Mouse (Mus musculus): ENCODE measurements around the gene Pdxdc1.

DNA sequence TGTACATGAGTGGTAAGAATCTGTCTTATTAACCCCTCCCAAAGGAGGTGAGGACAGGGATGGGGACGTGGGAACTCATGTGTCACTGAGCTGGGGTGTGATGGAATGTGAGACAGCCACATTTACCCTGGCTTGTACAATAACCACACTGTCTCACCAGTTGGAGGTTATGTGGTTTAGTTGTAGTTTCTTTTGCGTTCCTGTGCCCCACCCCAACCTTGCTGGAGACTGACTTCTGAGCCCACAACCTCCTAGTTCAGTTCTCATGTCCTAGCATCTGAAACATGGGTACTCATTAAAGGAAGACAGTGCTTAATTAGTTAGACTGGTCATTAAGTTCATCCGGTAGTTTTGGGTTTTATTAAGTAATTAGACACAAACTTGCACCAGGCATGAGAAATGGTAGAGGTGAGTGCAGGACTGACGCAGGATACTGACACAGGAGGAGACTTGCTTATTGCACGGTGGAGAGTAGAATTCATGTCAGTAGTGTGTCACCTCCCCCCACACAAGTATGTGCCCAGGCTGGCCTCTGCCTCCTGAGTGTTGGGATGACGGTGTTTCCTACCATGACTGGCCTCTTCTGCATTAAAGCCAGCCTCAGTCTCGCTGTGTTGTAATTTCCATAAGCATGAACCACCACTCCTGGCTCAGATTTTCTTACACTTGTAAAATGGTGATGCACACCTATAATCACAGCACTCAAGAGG is 77.0 kb downstream of the Pdxdc1 start:
- TF ChIP-seq MYB (IDR thresholded peaks at IDR 0.05; ENCODE audit: low read depth, low read length) = no peak
- TF ChIP-seq MAX (IDR thresholded peaks at IDR 0.05; ENCODE audit: low read length) = no peak
- no peak for TF ChIP-seq USF1 (IDR thresholded peaks at IDR 0.05; ENCODE audit: low read depth, low read length)
- no peak for TF ChIP-seq UBTF (IDR thresholded peaks at IDR 0.05; ENCODE audit: borderline replicate concordance, insufficient read depth, low read depth, low read length)
- no peak for TF ChIP-seq E2F4 (IDR thresholded peaks at IDR 0.05; ENCODE audit: borderline replicate concordance, low read depth, low read length)
- no peak for TF ChIP-seq EP300 (IDR thresholded peaks at IDR 0.05; ENCODE audit: low read depth in 1 of 2, low read length in 2 of 2)
- TF ChIP-seq KAT2A (conservative IDR thresholded peaks at IDR 0.05; ENCODE audit: low read depth, low read length) = no peak
- TF ChIP-seq POLR2A (IDR thresholded peaks at IDR 0.05; ENCODE audit: control insufficient read depth in 1 of 2, insufficient read depth in 1 of 2, low read depth in 1 of 2, low read length in 2 of 2, poor library complexity in 1 of 2) = no peak
- no peak for TF ChIP-seq CTCF (IDR thresholded peaks at IDR 0.05 in 2 of 3, conservative IDR thresholded peaks at IDR 0.05 in 1 of 3; ENCODE audit: control insufficient read depth in 1 of 3, insufficient read depth in 1 of 3, low read depth in 2 of 3, low read length in 3 of 3, poor library complexity in 1 of 3, severe bottlenecking in 1 of 3)
- TF ChIP-seq TCF12 (IDR thresholded peaks at IDR 0.05; ENCODE audit: low read depth, low read length) = no peak
- TF ChIP-seq NELFE (IDR thresholded peaks at IDR 0.05; ENCODE audit: low read depth, low read length) = no peak
- no peak for TF ChIP-seq SIN3A (IDR thresholded peaks at IDR 0.05; ENCODE audit: low read length)
- TF ChIP-seq ZMIZ1 (IDR thresholded peaks at IDR 0.05; ENCODE audit: low read depth, low read length) = no peak
- TF ChIP-seq NRF1 (IDR thresholded peaks at IDR 0.05; ENCODE audit: insufficient read depth, low read depth, low read length, poor library complexity, severe bottlenecking) = no peak

All from MEL (cell line).